Mouse (Mus musculus) lung, adult 18-20 months (tissue): ENCODE data around the gene Abcb10.
"Not testable (repeated sequence)": the region's sequence is repeated elsewhere in the genome, so short reads cannot be mapped to it uniquely, and the experiment has no call there.

Source experiments
- DNase-seq, 2 experiments: peaks; one replicate each; pipeline ENCODE4 v3.0.0; 2022; ENCODE audit warnings: mixed read lengths in 2 of 2

Abcb10 gene

DNA sequence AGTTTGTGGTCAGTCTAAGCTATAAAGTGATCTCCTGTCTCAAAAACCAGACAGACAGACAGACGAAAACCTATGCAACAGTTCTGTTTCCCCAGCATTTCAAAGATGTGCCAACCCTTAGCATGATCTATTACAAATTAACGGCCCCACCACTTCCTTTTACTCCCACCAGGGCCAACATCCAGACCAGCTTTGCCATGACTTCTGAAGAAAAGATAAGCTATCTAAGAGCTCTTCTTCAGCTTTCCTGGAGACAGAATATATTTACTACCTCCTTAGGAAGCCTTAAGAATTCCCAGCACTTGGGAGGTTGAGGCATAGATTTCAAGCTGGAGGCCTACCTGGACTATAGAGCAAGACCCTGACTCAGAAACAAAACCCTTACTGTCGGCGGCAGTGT, 2.7 kb downstream of the Abcb10 start:
- DNase-seq = no peak

DNA sequence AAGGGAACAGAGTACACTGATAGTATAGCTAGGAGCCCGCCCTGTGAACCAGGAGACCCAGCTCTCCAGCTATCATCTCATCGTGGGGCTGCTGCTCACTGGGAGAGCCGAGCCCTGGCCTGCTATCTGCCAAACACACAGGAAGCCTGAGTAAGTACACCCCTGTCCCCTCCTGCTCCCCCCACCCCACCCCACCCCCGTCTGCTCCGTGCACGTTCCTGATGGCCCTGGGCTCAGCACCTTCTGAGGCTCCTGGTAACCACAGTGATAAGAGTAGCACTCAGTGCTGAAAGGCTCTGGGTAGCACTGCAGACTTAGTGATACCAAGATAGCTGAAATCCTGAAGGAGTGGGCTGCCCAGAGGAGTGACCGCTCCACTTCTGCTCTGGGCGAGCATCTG, 4.0 kb downstream of the Abcb10 start:
- no peak for DNase-seq

DNA sequence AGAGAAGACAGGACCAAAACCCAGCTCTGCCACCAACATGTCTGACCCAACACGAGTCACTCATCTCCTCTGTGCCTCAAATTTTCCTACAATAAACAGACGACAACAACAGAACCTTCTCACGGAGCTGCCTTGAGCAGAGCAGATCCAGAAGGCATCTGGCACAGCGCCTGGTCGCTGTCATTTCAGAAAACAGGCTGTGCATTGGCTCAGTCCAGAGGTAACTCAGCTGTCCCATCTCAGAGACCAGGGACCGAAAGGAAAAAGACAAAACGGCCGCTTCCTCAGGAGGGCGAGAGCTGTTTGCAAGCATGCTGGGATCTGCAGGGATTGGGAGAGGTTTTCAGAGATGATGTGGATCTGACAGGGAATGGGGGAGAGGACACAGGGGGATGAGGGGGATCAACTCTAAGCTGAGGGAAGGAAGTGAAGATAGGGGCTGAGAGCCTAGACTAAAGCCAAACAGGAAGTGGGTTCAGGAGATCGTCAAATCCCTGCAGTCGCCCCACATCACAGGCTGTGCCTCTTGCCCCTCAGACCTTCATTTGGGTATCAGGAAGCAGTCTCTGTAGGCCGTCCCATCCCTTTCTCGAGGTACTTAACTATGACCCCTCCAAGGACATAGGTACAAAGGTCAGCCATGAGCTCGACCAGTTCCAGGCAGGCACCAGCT, 4.6 kb downstream of the Abcb10 start:
- DNase-seq = no peak

DNA sequence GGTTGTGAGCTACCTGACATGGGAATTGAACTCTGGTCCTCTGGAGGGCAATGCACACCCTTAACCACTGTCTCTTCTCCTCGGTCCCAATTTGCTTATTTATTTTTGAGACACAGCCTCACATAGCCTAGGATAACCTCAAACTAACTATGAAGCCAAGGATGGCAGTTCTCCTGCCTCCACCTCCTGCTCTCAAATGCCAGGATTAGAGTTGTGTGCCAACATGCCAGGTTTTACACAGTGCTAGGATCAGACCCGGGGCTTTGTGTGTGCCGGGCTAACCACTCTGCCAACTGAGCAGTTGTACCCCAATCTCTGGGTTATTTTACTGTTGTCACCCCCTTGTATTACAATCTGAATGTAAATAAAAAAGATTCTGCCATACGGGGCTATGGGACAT, 5.4 kb downstream of the Abcb10 start:
- DNase-seq = no peak

DNA sequence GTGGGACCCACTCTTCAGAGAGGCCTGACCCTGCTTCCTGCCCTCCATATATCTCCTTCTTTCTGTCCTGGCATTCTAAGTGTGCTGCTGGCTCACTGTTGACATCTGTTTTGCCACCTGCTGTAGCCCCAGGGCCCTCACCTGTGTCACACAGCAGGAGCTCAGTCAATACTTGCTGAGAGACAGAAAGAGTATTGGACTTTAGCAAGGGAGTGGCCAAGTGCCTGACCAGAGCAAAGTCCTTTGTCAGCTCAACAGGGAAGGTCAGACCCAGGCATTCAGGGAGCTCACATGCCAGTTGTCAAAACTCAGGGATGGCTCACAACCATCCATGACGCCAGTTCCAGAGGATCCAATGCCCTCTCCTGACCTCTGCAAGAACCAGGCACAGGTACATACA, 9.4 kb downstream of the Abcb10 start:
- DNase-seq = no peak

DNA sequence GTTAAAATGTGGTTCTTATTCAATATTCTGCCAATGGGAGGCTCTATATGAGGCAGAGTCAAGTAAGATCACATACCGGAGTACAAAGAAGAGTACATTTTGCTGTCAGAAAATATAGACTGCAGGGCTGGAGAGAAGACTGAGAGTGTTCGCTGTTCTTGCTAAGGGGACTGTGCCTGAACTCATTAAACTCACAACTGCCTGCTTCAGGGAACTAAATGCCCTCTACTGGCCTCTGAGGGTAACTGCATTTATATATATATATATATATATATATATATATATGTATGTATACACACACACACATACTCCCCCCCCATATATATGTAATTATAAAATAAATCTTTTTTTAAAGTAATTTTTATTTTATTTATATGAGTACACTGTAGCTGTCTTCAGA, 16.0 kb downstream of the Abcb10 start:
- no peak for DNase-seq

DNA sequence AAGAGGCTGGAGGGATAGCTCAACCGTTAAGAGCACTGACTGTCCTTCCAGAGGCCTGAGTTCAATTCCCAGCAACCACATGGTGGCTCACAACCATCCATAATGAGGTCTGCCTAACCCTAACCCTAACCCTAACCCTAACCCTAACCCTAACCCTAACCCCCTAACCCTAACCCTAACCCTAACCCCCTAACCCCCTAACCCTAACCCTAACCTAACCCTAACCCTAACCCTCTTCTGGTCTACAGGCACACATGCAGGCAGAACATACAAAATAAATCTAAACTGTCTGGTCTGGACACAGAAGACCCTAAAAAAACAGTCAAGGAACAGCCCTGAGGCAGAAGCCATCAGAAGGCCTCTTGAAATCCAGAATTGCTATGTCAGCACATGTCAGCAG, 21.6 kb downstream of the Abcb10 start:
- DNase-seq = no peak

DNA sequence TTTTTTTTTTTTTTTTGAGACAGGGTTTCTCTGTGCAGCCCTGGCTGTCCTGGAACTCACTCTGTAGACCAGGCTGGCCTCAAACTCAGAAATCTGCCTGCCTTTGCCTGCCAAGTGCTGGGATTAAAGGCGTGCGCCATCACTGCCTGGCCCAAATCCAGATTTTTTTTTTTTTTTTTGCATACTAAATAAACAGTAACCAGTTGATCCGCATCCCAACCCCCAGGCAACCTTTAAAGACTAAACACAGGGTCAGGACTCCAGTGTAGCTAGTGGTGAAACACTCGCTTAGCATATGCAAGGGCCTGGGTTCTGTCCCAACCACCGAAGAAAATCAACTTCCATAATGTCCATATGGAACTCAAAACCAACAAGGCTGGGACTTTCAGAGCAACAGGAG, 22.4 kb downstream of the Abcb10 start:
- DNase-seq = not testable (repeated sequence)

DNA sequence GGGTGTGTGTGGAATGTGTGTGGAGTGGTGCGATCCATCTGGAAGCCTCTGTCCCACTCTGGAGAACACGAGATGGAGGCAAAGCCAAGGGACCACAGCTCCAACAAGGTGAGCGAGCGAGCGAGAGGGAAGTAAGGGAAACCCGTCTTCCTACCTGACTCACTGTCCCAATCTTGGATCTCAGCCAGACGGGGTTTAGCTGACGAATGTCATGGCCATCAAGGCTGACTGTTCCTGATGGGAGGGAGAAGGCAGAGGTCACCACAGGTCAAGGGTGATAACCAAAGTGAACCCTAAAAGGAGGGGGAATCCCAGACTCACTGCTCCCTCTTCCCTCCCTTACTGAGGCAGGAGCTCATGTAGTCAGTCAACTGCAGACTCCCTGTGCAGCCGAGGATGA, 22.9 kb downstream of the Abcb10 start:
- DNase-seq = no peak

DNA sequence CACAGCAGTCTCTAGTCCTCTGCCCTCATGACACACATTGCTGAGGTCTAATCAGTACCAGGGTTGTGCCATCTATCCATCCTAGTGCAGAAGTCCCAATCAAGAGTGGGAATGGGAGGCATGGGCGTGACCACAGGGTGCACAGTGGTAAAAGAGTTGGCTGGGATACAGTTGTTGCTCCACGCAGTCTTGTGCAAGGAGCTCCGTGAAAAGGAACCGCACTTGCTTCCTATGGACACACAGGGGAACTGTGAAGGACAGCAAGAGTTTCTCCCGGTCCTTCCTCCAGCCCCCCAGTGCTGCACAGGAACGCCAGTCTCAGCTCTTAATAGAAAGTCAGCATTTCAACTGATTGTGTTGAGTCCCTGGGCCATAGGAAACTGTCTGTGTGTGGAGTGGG, 23.4 kb downstream of the Abcb10 start:
- no peak for DNase-seq

DNA sequence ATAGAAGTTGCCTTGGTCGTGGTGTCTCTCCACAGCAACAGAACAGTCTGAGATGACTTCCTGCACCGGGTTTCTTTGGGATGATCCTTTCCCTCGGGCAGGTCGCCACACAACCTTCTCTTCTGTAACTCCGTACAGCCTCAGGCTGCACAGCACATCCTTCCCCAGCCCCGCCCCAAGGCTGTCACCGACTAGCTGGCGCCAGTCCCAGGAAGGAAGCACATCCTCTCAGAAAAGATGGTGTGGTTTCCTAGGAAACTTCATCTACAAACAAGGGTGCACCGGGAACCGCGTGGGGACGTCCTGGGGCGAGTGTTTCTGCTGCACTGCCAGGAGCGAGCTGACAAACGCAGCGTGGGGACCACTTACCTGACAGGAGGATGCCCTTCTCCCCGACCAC, 24.8 kb downstream of the Abcb10 start:
- DNase-seq = peak in 1 of 2 experiments; percentile 10

DNA sequence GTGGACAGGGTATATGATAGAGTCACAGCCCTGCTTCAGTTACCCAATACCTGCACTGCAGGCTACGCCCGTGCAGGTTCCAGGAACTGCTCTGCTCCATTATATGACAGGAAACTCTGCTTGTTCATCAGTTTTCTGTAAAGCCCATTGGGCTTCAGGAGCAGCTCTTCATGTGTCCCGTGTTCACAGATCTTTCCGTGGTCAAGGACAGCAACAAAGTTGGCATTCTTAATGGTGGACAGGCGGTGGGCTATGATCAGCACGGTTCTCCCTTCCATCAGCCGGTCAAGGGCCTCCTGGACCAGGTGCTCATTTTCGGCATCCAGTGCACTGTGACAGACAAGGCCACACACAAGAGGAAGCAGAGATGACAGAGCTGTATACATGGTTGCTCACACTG, 28.7 kb downstream of the Abcb10 start:
- DNase-seq = no peak

DNA sequence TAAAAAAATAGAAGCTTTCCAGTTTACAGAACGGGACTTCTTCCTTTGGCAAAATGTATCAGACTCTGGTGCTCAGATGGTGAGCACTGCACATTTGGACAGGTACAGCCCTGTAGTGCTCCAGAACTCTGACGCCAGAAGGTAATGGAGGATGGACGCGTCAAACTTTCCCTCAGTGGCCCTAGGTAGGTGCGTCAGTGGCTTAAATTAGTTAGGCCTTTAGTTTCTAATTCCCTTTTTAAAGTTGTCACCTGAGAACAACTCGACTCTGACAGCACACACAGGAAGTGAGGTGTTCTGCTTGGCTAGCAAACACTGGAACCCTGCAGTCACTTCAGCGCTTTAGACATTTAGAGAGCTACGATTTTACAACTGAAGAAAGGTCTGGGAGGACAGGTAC, 29.2 kb downstream of the Abcb10 start:
- no peak for DNase-seq

DNA sequence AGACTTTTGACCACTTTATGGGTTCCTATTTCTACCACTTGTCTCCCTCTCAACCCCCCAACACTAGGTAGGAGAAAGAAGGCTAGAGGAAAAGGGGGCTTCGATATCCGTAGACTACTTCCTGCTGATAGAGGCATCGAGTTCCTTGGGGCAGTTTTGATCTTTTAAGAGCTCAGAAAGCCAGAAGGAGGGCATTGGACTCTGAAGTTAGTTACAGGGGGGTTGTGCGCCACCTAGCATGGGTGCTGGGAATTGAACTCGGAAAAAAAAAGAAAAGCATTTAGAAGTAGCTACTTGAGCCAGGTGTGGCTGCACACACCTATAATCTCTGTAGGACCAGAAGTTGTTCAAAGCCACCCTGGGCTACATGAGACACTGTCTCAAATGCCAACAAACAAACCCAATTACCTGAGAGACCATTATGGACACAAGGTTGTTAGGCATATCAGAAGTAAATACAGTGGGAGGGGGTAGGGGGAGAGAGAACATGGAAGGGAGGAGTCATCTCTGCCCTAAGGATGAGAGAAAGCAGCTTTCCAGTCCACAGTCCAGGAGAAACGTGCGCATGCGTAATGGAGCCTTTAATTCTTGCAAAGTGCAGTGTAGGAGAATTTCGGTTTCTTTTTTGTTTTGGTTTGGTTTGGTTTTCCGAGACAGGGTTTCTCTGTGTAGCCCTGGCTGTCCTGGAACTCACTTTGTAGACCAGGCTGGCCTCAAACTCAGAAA, 32.7 kb downstream of the Abcb10 start:
- peak; percentile 63 to 71 for DNase-seq

DNA sequence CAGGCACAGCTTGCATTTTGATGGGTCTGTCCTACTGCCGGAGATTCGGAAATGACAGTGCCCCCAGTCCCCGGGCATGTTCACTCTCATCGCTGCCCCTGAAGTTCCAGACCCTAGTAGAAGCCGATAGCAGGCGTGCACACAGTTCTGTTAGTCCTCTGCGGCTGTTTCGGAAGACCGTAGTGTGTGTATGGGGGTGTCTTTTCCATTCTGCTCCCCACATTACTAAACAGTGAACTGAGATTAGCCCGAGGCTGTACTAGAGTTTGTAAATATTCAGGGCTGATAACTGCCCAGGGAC, 33.3 kb downstream of the Abcb10 start:
- no peak for DNase-seq

DNA sequence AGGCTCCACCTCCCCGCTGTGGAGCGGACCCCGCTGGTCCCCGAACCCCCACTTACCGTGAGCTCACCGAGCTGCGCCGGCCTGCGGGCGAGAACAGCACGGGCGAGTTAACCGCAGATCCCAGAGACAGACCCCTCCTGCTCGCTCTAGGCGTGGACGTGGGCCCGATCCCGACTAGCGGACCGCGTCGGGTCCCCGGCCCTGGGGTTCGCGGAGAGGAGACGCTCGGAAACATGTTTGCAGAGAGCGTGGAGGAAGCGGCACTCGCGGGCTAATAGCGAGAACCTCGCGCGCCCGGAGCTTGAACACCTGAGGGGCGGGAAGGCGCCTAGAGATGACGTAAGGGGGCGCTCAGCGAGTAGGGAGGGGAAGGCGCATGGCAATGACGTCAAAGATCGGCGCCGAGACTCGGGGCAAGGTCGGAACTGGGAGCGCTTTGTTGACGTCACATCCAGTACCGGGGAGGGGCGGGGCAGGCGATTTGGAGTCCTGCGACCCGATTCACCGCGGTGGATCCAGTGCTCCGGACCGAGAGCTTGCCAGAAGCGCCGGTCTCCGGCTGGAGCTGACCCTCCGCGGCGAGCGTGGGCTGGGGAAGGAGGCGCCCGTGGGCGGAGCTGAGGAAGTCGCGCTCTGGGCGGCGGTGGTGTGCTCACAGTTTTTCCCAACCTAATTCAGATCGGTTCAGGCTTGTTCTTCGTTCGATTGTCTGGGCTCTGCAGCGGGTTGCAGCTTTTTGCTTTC, 33.8 kb downstream of the Abcb10 start, which contains the start of gene Nup133:
TSS of gene Nup133 (minus strand) at position 324 of the 744 bp plus-strand sequence.
- peak; percentile 99 for DNase-seq

DNA sequence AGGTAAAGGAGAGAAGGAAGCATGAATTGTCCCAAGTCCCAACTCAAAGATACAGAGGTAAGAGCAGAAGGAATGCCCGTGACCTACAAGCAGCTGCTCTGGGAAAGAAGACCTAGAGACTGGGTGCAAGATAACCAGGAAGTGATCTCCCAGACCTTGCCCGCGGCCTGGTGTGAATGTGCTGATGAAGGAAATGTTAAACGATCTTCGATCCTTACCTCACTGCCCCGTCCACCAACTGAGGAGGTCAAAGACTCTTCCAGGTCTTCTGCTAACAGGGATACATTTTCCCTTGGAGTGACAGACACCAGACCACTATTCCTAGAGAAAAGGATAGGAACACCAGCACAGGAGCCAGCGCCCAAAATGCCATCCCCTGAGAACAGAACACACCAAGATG, 53.9 kb downstream of the Abcb10 start:
- DNase-seq = no peak

DNA sequence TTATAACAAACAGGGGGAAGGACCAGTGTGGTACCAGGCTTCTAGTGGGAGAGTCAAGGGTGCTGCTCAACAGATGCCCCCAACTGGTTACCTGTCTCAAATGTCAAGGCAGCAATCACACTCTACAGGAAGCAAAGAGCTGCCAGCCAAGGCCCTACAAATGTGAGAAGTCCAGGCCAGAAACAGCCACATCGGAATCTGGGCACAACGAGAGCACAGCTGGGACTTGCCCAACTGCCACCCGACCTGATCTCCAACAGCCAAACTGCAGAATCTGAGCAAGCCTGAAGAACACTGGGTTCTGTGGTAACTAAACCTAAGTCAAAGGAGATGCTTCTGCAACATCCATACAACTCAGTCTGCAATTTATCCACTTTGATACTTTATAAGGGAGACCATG, 57.3 kb downstream of the Abcb10 start:
- no peak for DNase-seq

DNA sequence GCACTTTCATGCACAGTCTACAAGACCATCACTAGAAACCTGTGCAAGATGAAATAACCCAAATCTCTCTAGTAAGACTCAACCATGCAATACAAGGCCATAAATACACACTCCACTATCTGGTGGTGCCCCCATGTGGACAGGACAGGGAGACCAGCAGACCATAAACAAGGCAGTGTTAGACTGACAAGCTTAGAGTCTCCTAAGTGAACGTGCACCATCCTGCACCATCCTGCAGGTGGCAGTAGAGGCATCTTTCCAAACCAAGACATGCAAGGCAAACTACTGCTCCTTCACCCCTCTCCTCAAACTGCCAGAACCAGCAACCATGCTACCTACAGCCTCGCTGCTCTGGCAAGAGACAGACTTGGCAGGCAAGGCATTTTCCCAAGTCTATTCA, 58.2 kb downstream of the Abcb10 start:
- peak; percentile 75 to 82 for DNase-seq

DNA sequence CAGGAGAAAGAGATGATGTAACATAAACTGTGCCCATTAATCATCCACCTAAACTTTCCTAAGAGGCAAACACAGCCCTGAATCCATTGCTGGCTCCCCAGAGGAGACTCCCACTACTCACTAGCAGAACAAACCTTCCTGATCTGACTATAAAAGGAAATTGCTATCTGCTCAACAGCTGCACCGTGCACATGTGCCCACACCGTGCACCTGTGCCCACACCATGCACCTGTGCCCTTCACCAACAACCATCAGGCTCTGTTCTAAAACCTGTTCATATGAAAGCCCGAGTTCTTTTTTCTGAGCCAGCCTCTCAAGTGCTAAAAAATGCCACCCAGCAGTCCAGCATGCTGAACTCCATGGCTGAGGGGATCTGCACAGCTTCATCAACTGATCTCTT, 68.3 kb downstream of the Abcb10 start:
- no peak for DNase-seq

DNA sequence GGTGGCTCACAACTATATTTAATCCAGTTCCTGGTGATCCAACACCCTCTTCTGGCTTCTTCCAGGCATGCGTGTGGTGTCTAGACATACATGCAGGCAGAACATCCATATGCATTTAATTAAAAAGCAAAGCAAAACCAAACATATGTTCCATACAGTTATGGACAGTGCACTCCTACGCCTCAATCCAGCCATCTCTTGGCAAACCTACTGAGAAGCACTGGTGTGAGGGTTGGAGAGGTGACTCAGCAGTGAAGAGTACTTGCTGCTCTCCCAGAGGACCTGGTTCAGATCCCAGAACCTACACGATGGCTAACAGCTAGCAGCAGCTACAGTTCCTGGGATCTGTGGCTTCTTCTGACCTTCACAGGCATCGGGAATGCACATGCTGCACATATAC, 70.7 kb downstream of the Abcb10 start:
- DNase-seq = no peak

DNA sequence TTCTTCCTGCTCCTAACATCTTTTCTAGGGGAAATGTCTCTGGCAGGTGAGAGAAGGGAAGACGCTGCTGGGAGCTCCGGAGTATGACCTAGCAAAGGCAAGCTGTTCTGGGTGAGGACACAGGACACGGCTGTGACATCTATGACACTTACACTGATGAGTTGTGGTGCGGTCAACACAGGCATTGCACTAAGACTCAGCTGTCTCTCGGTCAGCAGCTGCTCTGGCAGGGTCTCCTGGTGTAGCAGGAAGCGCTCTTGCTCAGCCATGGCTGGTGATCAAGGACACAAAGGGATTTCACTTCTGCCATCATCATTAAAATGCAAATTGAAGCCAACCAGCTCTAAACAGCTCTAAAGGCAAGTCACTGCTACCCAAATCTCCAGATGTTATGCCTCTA, 75.3 kb downstream of the Abcb10 start:
- no peak for DNase-seq

DNA sequence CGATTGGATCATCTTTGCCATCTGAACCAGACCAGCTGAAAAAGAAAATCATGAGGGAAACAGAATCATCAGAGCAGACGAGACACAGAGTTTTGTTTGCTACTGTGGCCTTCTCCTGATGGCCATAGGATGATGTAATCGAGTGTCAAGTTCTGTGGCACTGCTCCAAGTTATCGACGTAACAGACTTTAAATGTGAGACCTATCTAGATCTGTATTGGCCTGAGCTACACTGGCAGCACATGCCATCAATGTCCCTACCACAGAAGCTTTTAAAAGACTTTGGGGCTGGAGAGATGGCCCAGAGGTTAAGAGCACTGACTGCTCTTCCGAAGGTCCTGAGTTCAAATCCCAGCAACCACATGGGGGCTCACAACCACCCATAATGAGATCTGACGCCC, 80.3 kb downstream of the Abcb10 start:
- no peak for DNase-seq
